Mouse (Mus musculus) C2C12 (cell line): Measurements from ENCODE around the gene Fbxo47. TPM values are rescaled to one million over a fixed set of nuclear protein-coding genes. Genes with fewer than 3 reads are reported as not detected.
"Not testable (repeated sequence)": the region's sequence is repeated elsewhere in the genome, so short reads cannot be mapped to it uniquely, and the experiment has no call there.

Experiments used
- H3K27me3 ChIP-seq: one replicate; pipeline ENCODE4 v1.6.1; 2011; ENCODE audit not compliant: control insufficient read depth, insufficient read depth, insufficient read length
- H3K36me3 ChIP-seq: one replicate; pipeline ENCODE4 v1.6.1; 2011; ENCODE audit not compliant: control insufficient read depth, insufficient read depth
- H3K4me3 ChIP-seq: one replicate; pipeline ENCODE4 v1.5.1; 2011; ENCODE audit warnings: mild to moderate bottlenecking, control low read depth; ENCODE audit not compliant: poor library complexity, insufficient read depth, severe bottlenecking
- H3K79me2 ChIP-seq: one replicate; pipeline ENCODE4 v1.6.1; 2011; ENCODE audit not compliant: control insufficient read depth, insufficient read depth
- H3K79me3 ChIP-seq: one replicate; pipeline ENCODE4 v1.6.1; 2011; ENCODE audit warnings: low read depth, control low read depth
- H3ac ChIP-seq: one replicate; pipeline ENCODE3; 2011; ENCODE audit warnings: low read depth; ENCODE audit not compliant: control insufficient read depth, insufficient read length
- CEBPB ChIP-seq: IDR thresholded peaks from one replicate; pipeline ENCODE4 v1.6.1; 2011; ENCODE audit warnings: low read depth, mild to moderate bottlenecking, control low read depth, moderate library complexity
- CTCF ChIP-seq: IDR thresholded peaks from one replicate; pipeline ENCODE4 v1.5.1; 2011; ENCODE audit not compliant: control insufficient read depth, insufficient read depth, insufficient read length
- FOSL1 ChIP-seq: IDR thresholded peaks from one replicate; pipeline ENCODE4 v1.8.0; 2011; ENCODE audit warnings: mild to moderate bottlenecking, low read length; ENCODE audit not compliant: poor library complexity, insufficient read depth, severe bottlenecking
- MAX ChIP-seq: IDR thresholded peaks from one replicate; pipeline ENCODE4 v1.6.1; 2011; ENCODE audit warnings: mild to moderate bottlenecking, control low read depth
- MYOD1 ChIP-seq: IDR thresholded peaks from one replicate; pipeline ENCODE4 v1.6.1; 2011; ENCODE audit warnings: low read depth; ENCODE audit not compliant: control insufficient read depth, insufficient read length
- MYOG ChIP-seq: IDR thresholded peaks from one replicate; pipeline ENCODE4 v1.6.1; 2011; ENCODE audit not compliant: control insufficient read depth, insufficient read length; ENCODE audit errors: extremely low read depth
- USF1 ChIP-seq: IDR thresholded peaks from one replicate; pipeline ENCODE4 v1.6.1; 2011; ENCODE audit warnings: low read depth, mild to moderate bottlenecking, control low read depth, moderate library complexity
- polyA plus RNA-seq: library from polyadenylated mRNA; unstranded; fragments of >200 nt; fragmentation: generic; extraction: Trizol; gene quantifications from one replicate; pipeline ENCODE4 v1.2.1, GENCODE M21; 2012; ENCODE audit warnings: missing spikeins

Fbxo47 gene
- polyA plus RNA-seq, 1 experiment: 0.11 TPM

GRCm38 (mm10) chr11:97874396-97874795 is 9.6 kb downstream of the Fbxo47 start:
- no peaks in the 10 kb centered on the region for H3K36me3 ChIP-seq
- H3K4me3 ChIP-seq: no peak overlapping the region
- H3K79me3 ChIP-seq: no peaks in the 10 kb centered on the region
- H3ac ChIP-seq: no peak overlapping the region
- no peaks in the 10 kb centered on the region for H3K79me2 ChIP-seq
- no peaks in the 10 kb centered on the region for H3K27me3 ChIP-seq
- TF ChIP-seq CEBPB: no peak
- TF ChIP-seq FOSL1: no peak
- TF ChIP-seq CTCF: no peak
- TF ChIP-seq MYOG: no peak
- no peak for TF ChIP-seq MAX
- TF ChIP-seq MYOD1: no peak
- TF ChIP-seq USF1: no peak

GRCm38 (mm10) chr11:97872378-97872777 is 11.6 kb downstream of the Fbxo47 start:
- H3K79me2 ChIP-seq, H3K36me3 ChIP-seq, H3K27me3 ChIP-seq: not testable (repeated sequence)

GRCm38 (mm10) chr11:97867591-97867990 is 16.4 kb downstream of the Fbxo47 start:
- Histone ChIP-seq H3K79me3 (no peaks in the 10 kb centered on the region), H3K4me3 (no peak overlapping the region), H3ac (no peak overlapping the region), H3K27me3 (no peaks in the 10 kb centered on the region), H3K36me3 (no peaks in the 10 kb centered on the region), H3K79me2 (no peaks in the 10 kb centered on the region)
- TF ChIP-seq MAX (no peak), USF1 (no peak), FOSL1 (no peak), MYOD1 (no peak), MYOG (no peak), CEBPB (no peak), CTCF (no peak)

More at GRCm38 (mm10) chr11:97872378-97872777, 11.6 kb downstream of the Fbxo47 start:
- H3K79me3 ChIP-seq, H3ac ChIP-seq, H3K4me3 ChIP-seq: not testable (repeated sequence)

- no peaks in the 10 kb centered on the region for H3K27me3 ChIP-seq
- TF ChIP-seq MYOG (no peak), CEBPB (no peak), CTCF (no peak), FOSL1 (no peak), MYOD1 (no peak), MAX (no peak), USF1 (no peak)
- no peak overlapping the region for H3ac ChIP-seq
- no peak overlapping the region for H3K4me3 ChIP-seq
- H3K79me3 ChIP-seq: no peaks in the 10 kb centered on the region
- H3K79me2 ChIP-seq: no peaks in the 10 kb centered on the region
- no peaks in the 10 kb centered on the region for H3K36me3 ChIP-seq
Measured at GRCm38 (mm10) chr11:97866091-97866888, 17.7 kb downstream of the Fbxo47 start.

GRCm38 (mm10) chr11:97865421-97865820 is 18.5 kb downstream of the Fbxo47 start:
- H3K79me2 ChIP-seq: no peaks in the 10 kb centered on the region
- no peaks in the 10 kb centered on the region for H3K79me3 ChIP-seq
- H3K4me3 ChIP-seq: no peak overlapping the region
- no peak overlapping the region for H3ac ChIP-seq
- H3K27me3 ChIP-seq: no peaks in the 10 kb centered on the region
- TF ChIP-seq MYOG (no peak), MYOD1 (no peak), MAX (no peak), CTCF (no peak), CEBPB (no peak), FOSL1 (no peak), USF1 (no peak)
- H3K36me3 ChIP-seq: no peaks in the 10 kb centered on the region

GRCm38 (mm10) chr11:97862148-97862547 is 21.8 kb downstream of the Fbxo47 start:
- H3K27me3 ChIP-seq: no peaks in the 10 kb centered on the region
- no peak for TF ChIP-seq MYOD1
- TF ChIP-seq MAX: no peak
- no peak for TF ChIP-seq FOSL1
- TF ChIP-seq MYOG: no peak
- no peak for TF ChIP-seq USF1
- TF ChIP-seq CEBPB: no peak
- TF ChIP-seq CTCF: no peak
- H3K36me3 ChIP-seq: no peaks in the 10 kb centered on the region
- H3K4me3 ChIP-seq: no peak overlapping the region
- H3K79me3 ChIP-seq: no peaks in the 10 kb centered on the region
- no peaks in the 10 kb centered on the region for H3K79me2 ChIP-seq
- no peak overlapping the region for H3ac ChIP-seq
